Comparison of ENCODE assay signal across 12 mouse cellular contexts in the genomic region with DNA sequence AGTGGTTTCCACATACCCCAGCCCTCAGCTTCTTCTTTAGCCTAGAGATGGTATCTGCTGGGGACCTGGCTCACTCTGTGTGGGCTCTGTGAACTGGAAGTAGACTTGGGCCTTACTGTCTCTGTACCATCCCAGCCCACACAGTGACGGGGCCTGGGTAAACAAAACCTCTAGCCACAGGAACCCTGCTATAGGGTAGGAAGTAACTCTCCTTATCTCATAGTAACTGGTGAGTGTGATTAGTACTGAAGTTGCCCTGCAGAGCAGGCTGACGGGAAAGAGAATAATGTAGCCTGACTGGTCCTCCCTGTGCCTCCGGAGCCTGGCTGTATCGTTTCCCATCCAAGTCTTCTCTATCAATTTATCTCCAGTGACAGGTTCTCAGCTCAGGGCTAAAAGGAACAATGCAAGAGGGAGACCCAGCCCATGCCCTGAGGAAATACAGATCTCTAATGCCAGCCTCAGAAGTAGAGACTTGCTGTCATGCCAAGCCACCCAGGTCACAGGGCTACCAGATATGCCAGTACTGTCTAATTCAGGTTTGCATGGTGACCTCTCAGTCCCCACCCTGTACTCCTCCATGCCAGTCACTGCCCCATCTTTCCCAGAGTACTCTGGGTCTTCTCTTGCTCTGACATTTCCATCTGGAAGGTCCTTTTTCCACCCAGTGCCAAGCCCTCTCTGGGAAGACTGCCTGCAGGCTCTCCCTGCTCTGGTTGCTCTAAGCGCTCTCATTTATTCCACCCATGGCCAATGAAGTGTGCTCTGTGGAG. TPM values are rescaled to one million over a fixed set of nuclear protein-coding genes. Genes with fewer than 3 reads are reported as not detected.
A peak's percentile ranks its signal among the peaks of the same experiment; 100 is the strongest.
DNase-seq lines count a peak whose midpoint lies in the region; ATAC-seq and TF ChIP-seq lines count a peak whose summit lies in the region.
"Had no signal": no experiment of that assay in that cellular context is flagged by ENCODE, and none has a peak within 500 bp of the region (broad histone marks: within the 10 kb centered on the region; RNA-seq: fewer than 3 reads in every experiment).

No protein-coding gene starts in this region.

- no peak for DNase-seq in heart, adult 18-20 months
- DNase-seq in urinary bladder, postnatal 14 days (ENCODE audit: low spot score), result peak; percentile 53
- no peak for DNase-seq in urinary bladder, postnatal 4 days (ENCODE audit: low spot score in 2 of 2)
- no peak for DNase-seq in liver, embryonic 14.5 days (ENCODE audit: low read depth in 3 of 3, low spot score in 3 of 3)
- DNase-seq in yolk sac, embryonic 10.5 days (ENCODE audit: low spot score), result peak; percentile 16
- no peak for DNase-seq in adipocyte (ENCODE audit: low spot score)
- DNase-seq in ovary, adult 18-20 months (ENCODE audit: low spot score), result no peak
- DNase-seq: cerebellum, adult 11-12 months; right cerebral cortex, adult 18-20 months had no signal

- no peaks in the 10 kb centered on the region for H3K36me3 ChIP-seq in heart, embryonic 14.5 days (ENCODE audit: control insufficient read depth, insufficient read depth, low read length)
- no peaks in the 10 kb centered on the region for H3K36me3 ChIP-seq in liver, embryonic 14.5 days (replicated peaks; ENCODE audit: control insufficient read depth, insufficient read depth, low read depth)
- H3K36me3 ChIP-seq: limb, embryonic 15.5 days had no signal

- no peak for TF ChIP-seq EP300 in liver, embryonic 14.5 days (IDR thresholded peaks at IDR 0.05; ENCODE audit: low read depth)

- WGBS in heart, embryonic 14.5 days, result 33% methylated on average over 5 of the region's 5 CpGs
- WGBS in liver, embryonic 14.5 days (ENCODE audit: insufficient replicate concordance), result 12% methylated on average over 5 of the region's 5 CpGs

- no peak overlapping the region for H3K4me2 ChIP-seq in heart, embryonic 14.5 days (ENCODE audit: low read length)
- no peak overlapping the region for H3K4me2 ChIP-seq in liver, embryonic 14.5 days (ENCODE audit: low read depth)
- H3K4me2 ChIP-seq: hindbrain, embryonic 14.5 days; limb, embryonic 15.5 days had no signal

- no peaks in the 10 kb centered on the region for H3K27me3 ChIP-seq in heart, embryonic 14.5 days (ENCODE audit: control insufficient read depth, insufficient read depth, low read length)
- no peaks in the 10 kb centered on the region for H3K27me3 ChIP-seq in liver, embryonic 14.5 days (ENCODE audit: control insufficient read depth, insufficient read depth, low read length)
- H3K27me3 ChIP-seq: limb, embryonic 15.5 days had no signal

- peaks cover 14 to 19% of the 10 kb centered on the region in 2 experiments for H3K4me1 ChIP-seq in heart, embryonic 14.5 days (ENCODE audit: control insufficient read depth in 2 of 2, insufficient read depth in 2 of 2, low read length in 2 of 2)
- H3K4me1 ChIP-seq in liver, embryonic 14.5 days (replicated peaks; ENCODE audit: control insufficient read depth in 2 of 2, insufficient read depth in 2 of 2, low read length in 1 of 2), result peaks cover 8 to 16% of the 10 kb centered on the region in 2 experiments; a peak in 3 of 4 replicates

- no peaks in the 10 kb centered on the region for H3K9me3 ChIP-seq in heart, embryonic 14.5 days (ENCODE audit: control insufficient read depth, low read length)
- H3K9me3 ChIP-seq in liver, embryonic 14.5 days (ENCODE audit: control insufficient read depth, low read length), result no peaks in the 10 kb centered on the region
- H3K9me3 ChIP-seq: limb, embryonic 15.5 days had no signal

- H3K4me3 ChIP-seq in heart, embryonic 14.5 days (ENCODE audit: control insufficient read depth in 1 of 2, insufficient read depth in 1 of 2, low read depth in 1 of 2, low read length in 2 of 2), result no peak overlapping the region
- H3K4me3 ChIP-seq in liver, embryonic 14.5 days (ENCODE audit: insufficient read depth in 1 of 2, low read depth in 2 of 2, low read length in 2 of 2), result no peak overlapping the region
- H3K4me3 ChIP-seq: limb, embryonic 15.5 days had no signal

- H3K9ac ChIP-seq in heart, embryonic 14.5 days (ENCODE audit: low read length), result no peak overlapping the region
- no peak overlapping the region for H3K9ac ChIP-seq in liver, embryonic 14.5 days (replicated peaks)
- H3K9ac ChIP-seq: hindbrain, embryonic 14.5 days; limb, embryonic 15.5 days had no signal

- no peak for TF ChIP-seq CTCF in liver, embryonic 14.5 days (IDR thresholded peaks at IDR 0.05; ENCODE audit: low read depth)

- H3K27ac ChIP-seq in heart, embryonic 14.5 days (replicated peaks in 1 of 2; ENCODE audit: control insufficient read depth in 1 of 2, insufficient read depth in 1 of 2, low read depth in 2 of 2, low read length in 2 of 2), result peak overlapping the region in 1 of 2 experiments; percentile 15; a peak in 1 of 4 replicates
- H3K27ac ChIP-seq in liver, embryonic 14.5 days, result no peak overlapping the region
- H3K27ac ChIP-seq: hindbrain, embryonic 14.5 days; limb, embryonic 15.5 days had no signal

- peak; percentile 57; the same call in 1 of the 2 replicates for ATAC-seq in heart, embryonic 14.5 days (ENCODE audit: insufficient number of reproducible peaks, insufficient read depth, low FRiP score, low read depth)
- peak; percentile 43; the same call in 1 of the 2 replicates for ATAC-seq in liver, embryonic 14.5 days (ENCODE audit: insufficient read depth)

RNA-seq across cellular contexts. Expression of a gene that starts 29.5 kb away (rescaled TPM):
- 1.8 and 2.5 TPM in 2 replicates for polyA plus RNA-seq in heart, embryonic 14.5 days (2014; fragmentation: Nextera tagmentation; extraction: Ambion mirVana)
- total RNA-seq in heart, adult 18-20 months (2021), result 10 to 100 TPM; 19.5 to 20.1 TPM
- polyA plus RNA-seq in liver, embryonic 14.5 days (2012; rRNA removed), result 0.47 and 0.53 TPM in 2 replicates
- 0.33 and 0.67 TPM in 2 replicates for polyA plus RNA-seq in liver, embryonic 14.5 days (2014; fragmentation: Nextera tagmentation; extraction: Ambion mirVana)

RNA-seq across cellular contexts. Expression of a gene that starts 50.5 kb away (rescaled TPM):
- 18.0 and 18.6 TPM in 2 replicates for polyA plus RNA-seq in heart, embryonic 14.5 days (2014; fragmentation: Nextera tagmentation; extraction: Ambion mirVana)
- total RNA-seq in heart, adult 18-20 months (2021), result 10 to 100 TPM; 18.3 to 22.5 TPM
- 2.4 and 3.3 TPM in 2 replicates for polyA plus RNA-seq in liver, embryonic 14.5 days (2012; rRNA removed)
- 3.1 and 3.4 TPM in 2 replicates for polyA plus RNA-seq in liver, embryonic 14.5 days (2014; fragmentation: Nextera tagmentation; extraction: Ambion mirVana)

Comparison
In these comparisons a context has a peak if more than half of its experiments do, and no peak if none do; other contexts are left out.
1. DNase-seq: peak in urinary bladder, postnatal 14 days (single experiment) and yolk sac, embryonic 10.5 days (single experiment); none in heart, adult 18-20 months (0 of 2), urinary bladder, postnatal 4 days (0 of 2), liver, embryonic 14.5 days (0 of 3), adipocyte (single experiment) and ovary, adult 18-20 months (single experiment).